Mouse (Mus musculus) adipocyte (in vitro differentiated cells): ENCODE results near the gene Coro1c.

Experiments used
- DNase-seq: peaks from one replicate; pipeline ENCODE4 v3.0.0-alpha.2; 2016; ENCODE audit warnings: low spot score

Coro1c gene

DNA sequence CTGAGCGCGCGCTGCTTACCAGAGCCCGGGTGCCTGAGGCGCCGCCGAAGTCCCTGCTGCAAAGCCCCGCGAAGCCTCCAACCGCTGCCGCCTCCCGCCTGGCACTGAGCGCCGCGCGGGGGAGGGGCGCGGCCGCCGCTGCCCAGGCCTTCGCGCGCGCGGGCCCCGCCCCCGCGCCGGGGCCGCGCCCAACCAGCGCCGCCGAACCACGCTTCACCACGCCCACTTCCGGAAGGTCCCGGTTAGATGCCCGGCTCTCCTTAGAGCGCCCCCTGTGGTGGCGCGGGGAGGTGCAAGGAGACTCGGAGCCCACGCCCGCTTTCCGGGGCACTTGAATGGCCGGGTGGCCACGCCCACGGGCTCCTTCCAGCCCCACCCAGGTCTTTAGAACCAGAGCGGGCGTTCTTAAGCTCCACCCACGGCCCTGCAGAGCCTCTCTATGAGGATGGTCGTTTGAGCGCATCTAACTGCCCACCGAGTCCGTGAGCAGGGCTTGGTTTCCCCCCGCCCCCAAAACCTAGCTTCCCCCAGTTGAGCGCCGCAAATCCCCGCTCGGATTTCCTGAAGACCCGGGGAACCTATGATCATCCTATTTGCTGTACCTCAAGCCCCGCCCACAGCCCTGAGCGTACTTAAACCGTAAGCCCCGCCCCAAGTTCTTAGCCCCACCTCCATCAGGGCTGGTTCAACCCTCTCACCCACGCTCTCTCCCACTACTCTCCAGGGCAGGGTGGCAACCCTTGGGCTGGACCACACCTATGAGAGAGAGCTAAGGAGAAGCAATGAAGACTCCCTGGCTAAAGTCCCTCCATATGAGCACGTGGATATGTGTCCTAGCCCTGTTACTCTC lies at the start of gene Coro1c:
Gene Coro1c, minus strand, starts transcription at position 167 of the 850 bp plus-strand sequence.
- peak; percentile 97 for DNase-seq

- peak; percentile 80 for DNase-seq
These were observed 48.0 kb upstream of the Coro1c start for GRCm38 (mm10) chr5:113956510-113956909.

DNA sequence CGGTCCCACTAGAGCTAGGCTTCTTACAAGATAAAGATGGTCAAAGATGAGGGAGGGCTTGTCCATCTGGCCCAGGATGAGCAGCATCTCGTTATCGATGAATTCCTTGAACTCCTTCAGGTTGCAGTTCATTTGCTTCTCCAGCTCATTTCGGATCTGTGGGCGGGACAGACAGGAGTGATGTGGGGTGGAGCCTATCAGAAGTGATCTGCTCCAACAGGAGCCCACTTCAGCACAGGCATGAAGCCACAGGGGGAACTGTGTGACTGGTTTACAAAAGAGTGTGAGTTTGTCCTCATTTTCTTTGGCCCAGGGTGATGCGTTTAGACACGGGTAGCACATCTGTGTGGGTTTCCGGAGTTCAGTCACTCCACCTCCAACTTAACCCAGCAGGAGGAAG lies 47.1 kb upstream of the Coro1c start:
- no peak for DNase-seq

- no peak for DNase-seq
These were observed 46.7 kb upstream of the Coro1c start for GRCm38 (mm10) chr5:113955281-113955680.

GRCm38 (mm10) chr5:113954421-113954820 lies 45.9 kb upstream of the Coro1c start:
- peak; percentile 88 for DNase-seq

DNA sequence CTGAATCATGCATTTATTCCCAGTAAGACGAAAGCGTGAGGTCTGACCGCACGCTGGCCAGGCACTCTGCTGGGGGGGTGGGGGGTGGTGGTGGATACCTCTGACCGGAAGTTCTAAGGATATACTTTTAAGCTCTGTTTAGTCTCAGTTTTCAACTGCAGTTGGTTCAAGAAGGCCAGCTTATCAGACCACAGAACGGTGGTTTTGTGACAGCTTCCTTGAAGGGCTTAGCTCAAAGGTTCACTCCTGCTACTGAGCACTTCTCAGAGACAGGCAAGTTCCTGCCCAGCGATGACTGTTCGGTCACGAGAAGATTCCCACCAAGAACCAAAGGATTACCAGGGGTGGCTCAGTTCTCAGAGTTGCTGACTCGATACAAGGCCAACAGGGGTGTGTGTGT lies 44.0 kb upstream of the Coro1c start:
- DNase-seq = no peak

DNA sequence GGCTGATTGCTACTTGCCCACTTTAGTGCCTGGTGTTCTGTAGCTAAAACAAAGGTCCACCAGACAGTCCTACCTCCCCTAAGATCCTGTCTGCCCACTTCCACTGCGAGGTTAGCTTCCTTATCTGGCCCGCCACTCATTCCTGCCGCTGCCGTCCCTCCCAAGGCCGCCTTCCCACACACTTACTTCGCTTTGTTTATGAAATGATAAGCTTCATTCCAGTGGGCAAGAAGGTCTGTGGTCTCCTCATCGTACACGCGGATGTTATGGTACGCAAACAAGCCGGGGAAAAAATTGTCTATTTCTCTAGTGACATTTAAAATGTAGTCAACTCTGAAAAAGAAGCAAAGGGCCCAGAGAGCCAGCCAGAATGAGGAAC lies 43.1 kb upstream of the Coro1c start:
- DNase-seq = no peak

DNA sequence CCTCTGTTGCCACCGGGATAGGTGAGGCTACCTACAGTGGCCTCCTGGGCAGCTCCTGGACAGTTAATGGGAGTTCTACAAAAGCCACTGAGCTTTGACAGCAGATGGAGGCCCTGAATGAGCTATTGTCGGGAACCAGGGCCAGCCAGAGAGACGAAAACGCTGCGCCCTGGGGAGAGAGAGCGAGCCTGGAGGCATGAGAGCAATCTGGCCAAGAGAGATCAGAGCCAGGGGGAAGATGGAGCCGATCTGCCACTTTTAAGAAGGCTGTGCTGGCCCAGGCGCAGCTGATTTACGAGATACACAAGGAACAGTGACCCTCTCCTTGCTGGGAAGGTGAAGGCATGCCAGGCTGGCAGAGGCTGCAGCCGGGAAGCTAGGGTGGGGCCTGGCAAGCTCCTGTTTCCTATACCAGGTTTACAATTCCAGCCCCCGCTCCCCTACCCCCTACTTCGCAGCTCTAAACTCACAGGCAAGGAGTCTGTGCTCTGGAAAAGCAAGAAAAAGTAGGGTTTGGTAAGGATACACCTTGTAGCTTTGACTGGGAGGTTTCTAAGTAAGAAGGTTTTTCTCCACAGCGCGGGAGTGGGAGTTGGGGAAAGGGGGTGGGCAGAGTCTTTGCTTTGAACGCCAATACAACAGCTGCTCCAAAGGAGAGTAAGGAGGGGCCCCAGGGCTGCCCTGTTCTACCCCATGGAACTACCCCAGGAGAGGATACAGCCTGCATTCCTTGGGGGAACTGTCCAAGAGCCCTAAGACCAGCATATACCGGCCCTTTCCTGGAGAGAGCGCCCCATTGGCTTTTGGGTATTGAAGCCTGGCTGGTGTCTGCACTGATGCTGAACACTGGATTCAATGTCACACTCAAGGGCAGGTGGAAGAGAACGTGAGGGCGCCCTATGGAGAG lies 42.5 kb upstream of the Coro1c start:
- DNase-seq = no peak

DNA sequence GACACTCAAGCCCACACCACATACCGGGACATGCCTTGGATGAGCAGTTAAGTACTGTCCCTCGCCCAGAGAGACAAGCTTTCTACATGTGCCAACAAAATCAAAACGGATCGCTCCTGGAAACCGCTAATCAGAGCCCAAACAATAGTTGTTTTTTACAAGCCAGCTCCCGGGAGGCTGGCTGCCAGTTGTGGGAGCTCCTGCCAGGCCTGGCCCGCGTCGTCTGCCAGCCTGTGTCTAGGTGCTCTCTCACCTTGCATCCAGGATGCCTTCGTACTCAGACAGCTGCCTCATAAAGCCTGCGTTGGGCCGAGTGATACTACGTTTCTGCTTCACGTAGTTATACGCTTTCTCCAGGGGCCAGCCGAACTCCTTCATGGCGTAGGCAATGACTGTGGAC lies 41.6 kb upstream of the Coro1c start:
- no peak for DNase-seq

DNA sequence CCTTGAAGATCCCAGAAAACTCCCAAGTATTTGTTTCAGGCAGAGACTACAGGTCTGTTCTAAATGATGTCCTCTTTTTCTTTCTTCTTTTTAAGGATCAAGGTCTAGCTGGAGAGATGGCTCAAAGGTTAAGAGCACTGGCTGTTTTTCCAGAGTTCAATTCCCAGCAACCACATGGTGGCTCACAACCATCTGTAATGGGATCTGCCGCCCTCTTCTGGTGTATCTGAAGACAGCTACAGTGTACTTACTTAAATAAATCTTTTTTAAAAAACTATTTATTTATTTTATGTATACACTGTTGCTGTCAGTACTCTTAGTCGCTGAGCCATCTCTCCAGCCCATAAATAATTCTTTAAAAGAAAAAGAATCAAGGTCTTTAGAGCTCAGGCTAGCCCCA lies 38.7 kb upstream of the Coro1c start:
- no peak for DNase-seq

DNA sequence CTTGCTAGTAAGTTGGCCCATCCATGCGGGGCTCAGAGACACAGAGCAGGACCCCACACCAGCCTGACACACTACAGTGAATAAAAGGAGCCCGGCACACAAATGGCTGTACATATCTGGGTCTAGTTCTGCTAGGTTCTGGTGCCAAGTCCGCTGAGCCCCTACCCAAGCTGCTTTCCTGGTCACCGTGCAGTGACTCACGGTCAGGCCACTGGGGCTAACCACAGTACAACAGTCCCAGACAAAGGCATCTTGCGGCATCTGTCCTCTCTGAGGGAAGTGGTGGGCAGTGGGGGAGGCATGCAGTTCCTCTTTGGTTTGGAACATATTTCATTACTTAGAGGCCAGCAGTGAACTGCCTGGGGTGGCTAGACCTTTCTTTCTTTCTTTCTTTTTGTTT lies 36.6 kb upstream of the Coro1c start:
- DNase-seq = no peak

DNA sequence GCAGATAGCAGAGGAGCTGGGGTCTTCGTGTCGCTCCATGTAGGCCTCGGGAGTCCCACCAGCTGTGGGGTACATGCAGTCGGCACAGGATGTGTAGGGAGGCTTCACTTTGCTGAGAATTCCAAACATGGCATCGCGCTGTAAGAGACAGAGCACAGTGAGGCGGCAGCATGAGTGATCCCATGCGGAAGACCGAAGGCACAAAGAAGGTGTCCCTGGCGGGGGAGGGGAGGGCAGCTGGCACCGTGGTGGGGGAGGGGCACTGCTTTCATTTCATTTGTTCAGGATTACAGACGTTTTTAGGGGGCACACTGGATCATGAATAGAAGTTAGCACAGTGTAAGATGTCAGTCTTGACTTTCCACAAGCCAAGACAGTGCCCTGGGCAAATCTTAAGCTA lies 34.8 kb upstream of the Coro1c start:
- DNase-seq = no peak

GRCm38 (mm10) chr5:113942580-113942979 lies 34.0 kb upstream of the Coro1c start:
- DNase-seq = peak; percentile 27

DNA sequence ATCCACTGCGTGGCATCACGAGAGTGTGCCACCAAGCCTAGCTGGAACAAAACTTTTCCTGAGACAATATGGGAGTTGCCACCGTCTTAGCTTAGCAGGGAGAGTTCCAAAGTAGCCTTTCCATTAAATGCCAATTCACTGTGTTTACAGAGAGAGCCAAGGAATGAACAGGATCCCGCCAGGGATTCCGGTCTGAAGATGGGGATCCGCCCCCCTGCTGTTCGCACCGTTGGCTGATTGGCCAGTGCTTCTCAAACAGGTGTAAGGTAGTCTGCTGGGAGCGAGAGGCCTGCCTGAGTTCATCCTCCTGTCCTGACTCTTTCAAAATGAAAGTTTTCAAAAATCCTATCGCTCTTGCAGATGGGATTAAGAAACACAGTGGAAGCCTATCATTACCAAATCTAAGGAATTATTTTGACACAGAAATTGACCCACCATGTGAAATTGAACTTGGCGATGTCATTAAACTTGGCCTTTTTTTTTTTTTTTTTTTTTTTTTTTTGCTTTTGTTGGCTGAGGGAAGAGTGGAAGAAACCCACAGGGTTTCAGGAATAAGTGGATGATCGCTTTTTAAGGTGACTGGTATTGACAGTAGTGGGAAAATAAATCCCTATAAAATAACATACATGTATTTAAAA lies 30.8 kb upstream of the Coro1c start:
- DNase-seq = no peak

DNA sequence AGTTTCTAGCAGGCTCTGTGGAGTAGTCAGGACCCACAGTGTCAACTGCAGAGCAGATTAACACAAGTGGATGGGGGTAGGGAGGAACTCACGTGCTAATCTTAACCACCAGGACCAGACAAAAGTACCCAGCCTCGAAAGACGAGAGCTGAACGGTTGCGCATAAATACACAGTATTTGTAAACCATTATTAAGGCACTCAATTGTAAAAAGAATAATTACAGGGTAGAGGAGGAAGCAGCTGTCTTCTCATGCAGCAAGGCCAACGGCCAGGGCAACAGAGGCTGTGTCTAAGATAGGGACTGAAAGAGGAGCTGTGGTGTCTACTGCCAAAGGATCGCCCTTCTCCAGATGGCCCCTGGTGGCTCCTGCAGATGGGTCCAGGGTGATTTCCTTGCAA lies 29.1 kb upstream of the Coro1c start:
- DNase-seq = no peak

GRCm38 (mm10) chr5:113933889-113934288 lies 25.3 kb upstream of the Coro1c start:
- no peak for DNase-seq

DNA sequence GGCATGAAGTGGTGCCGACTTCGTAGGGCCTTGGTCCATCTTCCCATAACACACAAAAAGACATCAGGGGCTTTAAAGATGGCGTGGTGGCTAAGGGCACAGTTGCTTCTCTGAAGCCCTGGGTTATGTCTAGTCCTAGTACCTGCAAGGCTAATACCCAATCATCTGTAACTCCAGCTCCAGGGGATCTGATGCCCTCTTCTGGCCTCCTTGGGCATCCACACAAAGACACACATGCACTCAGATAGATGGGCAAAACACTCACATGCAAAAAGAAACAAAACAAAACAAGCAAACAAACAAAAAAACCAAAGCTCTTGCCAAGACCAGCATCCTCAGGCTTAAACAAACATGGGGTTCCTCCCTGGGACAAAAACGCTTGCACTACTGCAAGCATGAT lies 24.9 kb upstream of the Coro1c start:
- no peak for DNase-seq

- no peak for DNase-seq
These were observed 23.8 kb upstream of the Coro1c start for GRCm38 (mm10) chr5:113932310-113932709.

- peak; percentile 90 for DNase-seq
These were observed 22.4 kb upstream of the Coro1c start for GRCm38 (mm10) chr5:113930648-113931609.

DNA sequence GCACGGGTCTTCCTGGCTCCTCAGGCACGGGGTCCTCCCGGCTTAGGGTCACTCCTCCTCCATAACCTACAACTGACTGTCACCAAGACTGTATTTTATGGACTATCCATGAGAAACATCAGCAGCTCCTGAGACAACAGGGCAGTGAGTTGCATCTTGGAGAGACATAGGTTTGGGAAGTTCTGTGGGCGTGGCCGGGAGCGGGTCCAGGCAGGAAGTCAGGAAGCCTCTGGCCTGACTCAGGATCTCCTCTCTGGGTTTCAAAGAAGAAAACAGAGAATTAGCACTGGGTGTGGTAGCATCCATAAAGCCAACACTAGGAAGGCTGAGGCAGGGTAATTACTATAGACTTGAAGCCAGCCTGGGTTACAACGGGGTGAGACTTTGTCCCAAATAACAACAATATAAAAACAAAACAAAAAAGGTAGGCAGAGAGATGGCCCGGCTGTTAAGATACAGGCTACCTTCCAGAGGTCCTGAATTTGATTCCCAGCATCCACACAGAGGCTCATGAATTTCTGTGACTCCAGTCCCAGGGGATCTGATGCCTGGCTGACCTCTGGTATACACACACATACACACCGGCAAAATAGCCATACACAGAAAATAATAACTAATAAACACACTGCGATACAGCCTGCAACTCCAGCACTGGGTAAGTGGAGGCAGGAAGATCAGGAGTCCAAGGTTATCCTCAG lies 21.5 kb upstream of the Coro1c start:
- peak; percentile 73 for DNase-seq

- DNase-seq = no peak
These were observed 21.0 kb upstream of the Coro1c start for GRCm38 (mm10) chr5:113929526-113929925.
